Mouse (Mus musculus): ENCODE results near the gene Prkn.

The Prkn gene

GRCm38 (mm10) chr17:11303116-11303515 lies 462.9 kb downstream of the Prkn start:
- DNase-seq = no peak

DNA sequence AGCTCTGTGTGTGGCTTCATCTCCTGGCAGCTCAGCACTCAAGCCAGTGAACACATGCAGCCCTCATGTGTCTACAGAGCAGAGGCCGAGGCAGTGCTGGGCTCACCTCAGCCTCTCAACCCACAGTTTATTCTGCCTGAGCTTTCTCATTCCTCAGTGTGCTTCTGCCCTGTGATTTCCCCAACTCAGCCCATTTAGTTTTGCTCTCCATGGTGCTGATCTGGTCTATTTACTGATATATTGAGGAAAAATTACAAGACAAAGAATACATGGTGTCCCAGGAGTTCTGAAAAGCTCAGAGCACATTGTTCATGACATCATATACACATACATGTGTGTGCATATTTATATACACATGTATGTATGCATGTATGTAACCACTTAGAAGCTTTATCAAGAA lies 469.7 kb downstream of the Prkn start:
- DNase-seq = no peak

- DNase-seq = no peak
These were observed 474.0 kb downstream of the Prkn start for GRCm38 (mm10) chr17:11314163-11314562.

DNA sequence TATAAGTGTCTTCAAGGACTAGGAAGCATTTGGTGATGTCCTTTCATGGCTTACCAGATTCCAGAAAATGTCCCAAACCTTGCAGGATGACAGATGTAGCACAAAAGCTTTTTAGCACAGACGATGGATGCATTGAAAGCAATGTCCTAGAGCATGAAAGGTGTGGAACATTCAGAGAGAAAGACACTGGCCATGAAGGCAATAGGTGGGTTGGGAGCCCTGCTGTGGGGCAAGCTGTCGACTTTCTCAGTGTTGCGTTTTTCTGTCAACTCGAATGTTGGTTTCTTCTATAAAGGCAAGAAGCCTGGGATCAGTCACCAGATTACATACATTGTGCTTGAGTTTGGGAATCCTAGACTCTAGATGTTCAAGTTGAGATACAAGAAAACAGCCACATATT lies 475.5 kb downstream of the Prkn start:
- DNase-seq = no peak

GRCm38 (mm10) chr17:11318946-11319345 lies 478.8 kb downstream of the Prkn start:
- DNase-seq = no peak

- no peak for DNase-seq
These were observed 479.6 kb downstream of the Prkn start for GRCm38 (mm10) chr17:11319666-11320360.

DNA sequence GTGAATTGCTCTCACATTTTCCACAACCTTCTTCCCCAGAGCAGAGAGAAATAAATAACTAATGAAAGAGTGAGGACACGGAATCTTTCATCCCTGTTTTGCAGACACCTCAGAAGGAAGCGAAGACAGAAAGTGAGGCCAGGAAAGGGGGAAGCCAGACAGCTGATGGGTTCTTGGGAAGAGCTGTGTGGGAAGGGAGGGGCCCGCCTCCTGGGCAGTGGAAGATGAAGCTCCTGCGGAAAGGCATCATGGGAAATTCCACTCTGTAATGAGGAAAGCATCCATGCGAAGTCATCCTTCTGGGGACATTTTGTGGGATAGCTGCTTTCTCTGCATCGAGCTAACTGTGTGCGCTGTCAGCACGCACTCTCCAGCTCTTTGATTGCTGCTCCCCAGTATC lies 491.9 kb downstream of the Prkn start:
- no peak for DNase-seq

- DNase-seq = no peak
These were observed 493.6 kb downstream of the Prkn start for GRCm38 (mm10) chr17:11333741-11334140.

- no peak for DNase-seq
These were observed 496.0 kb downstream of the Prkn start for GRCm38 (mm10) chr17:11336156-11336555.

DNA sequence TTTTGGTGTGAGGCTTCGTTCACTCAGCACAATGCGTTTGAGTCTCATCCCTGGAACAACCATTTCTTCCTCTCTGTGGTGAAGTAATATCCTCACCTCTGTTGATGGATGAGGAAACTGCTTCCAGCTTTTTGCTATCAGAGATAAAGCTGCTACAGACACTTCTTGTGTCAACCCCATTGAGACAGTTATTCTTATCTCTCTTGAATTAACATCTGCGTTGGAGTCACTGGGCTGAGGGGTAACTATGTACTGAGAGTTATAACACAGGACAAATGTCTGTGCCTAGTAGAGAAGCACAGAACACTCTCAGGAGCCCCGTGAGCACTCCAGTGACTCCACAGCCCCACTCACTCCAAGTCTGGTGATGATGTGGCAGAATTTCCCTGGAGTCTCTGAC lies 500.2 kb downstream of the Prkn start:
- no peak for DNase-seq

DNA sequence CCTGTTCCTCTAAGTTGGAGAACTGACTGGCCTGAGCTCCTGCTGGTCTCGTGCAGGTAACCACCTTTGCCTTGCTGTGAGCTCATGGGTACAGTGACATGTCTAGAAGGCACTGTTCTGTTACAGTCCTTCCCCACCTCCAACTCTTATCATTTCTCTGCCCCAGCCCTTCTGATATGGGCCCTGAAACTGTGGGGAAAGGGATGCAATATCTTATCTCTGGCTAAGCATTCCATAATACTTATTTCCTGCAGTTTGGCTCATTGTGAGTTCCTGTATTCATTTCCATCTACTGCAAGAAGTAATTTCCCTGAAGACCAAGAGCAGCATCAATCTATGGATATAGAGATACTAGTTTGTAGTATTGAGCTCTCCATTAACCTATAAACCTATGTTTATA lies 506.1 kb downstream of the Prkn start:
- no peak for DNase-seq

GRCm38 (mm10) chr17:11352778-11353552 lies 512.8 kb downstream of the Prkn start:
- no peak for DNase-seq

DNA sequence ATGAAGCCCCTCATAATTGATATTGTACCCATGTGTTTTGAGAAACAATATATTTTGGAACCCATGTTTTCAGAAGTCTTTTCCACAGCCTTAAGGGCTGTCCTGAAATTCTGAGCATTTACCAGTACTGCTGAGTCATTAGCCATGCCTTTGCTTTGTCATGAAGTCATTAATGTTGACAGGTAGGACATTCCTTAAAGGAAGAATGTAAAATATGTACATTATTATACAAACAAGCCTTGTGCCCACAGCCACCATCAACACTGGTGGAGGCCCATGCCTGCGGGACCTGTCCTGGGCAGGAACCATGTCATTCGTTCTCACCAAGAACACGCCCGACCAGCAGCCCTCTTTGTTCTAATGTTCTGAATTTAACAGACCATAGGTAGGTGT lies 513.4 kb downstream of the Prkn start:
- DNase-seq = no peak

DNA sequence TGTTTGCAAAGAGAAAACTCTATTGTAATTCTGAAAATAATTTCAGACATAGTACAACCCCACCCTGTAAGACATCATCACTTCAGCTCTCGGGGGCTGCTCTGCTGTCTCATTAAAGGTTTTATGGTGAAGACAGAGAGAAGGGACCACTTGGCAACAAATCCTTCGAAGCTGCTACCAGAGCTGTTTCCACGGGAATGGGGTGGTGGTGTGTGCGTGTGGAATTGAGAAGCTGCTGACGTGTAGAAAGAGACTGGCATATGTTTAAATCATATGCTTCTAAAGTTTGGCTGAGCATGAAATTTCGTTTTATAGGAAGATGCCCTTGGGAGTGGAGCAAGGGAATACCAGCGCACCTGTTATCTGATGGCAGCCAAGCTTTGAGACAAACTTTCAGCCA lies 514.2 kb downstream of the Prkn start:
- no peak for DNase-seq

DNA sequence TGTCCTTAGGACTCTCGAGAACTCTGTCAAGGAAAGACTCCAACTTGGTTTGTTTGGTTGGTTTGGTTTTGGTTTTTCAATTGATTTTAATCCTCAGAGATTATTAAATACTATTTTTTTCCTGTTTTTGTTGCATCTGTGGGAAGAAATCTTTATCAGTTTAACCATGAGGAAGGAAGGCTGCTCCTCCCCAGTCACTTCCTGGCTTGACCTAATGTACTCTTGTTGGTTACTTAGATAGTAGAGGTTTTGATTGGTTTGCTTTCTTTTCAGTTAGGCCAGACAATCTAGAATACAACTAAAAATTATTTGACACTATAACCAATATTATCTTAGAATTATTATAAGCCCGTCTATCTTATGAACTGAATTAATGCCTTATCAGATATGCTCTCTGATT lies 535.3 kb downstream of the Prkn start:
- DNase-seq = no peak

GRCm38 (mm10) chr17:11383364-11383962 lies 543.3 kb downstream of the Prkn start:
- no peak for DNase-seq

DNA sequence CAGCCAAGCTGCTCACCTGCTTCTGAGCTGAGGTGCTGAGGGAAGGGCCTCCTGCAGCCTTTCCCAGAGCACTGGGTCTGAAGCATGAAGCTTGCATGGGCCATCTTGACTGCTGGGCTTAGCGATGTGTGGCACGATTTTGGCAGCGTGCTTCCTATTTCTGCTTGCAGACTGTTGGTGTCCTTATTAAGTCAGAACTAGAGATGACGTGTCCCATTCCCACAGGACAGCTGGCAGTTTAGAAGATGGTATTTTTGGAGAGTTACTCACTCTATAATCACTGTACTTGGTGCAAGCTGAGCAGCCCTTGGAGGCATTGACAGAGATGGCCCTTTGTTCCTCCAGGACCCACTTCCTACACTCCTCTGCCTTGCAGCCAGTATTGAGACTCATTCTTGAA lies 545.1 kb downstream of the Prkn start:
- no peak for DNase-seq

GRCm38 (mm10) chr17:11392622-11393294 lies 552.6 kb downstream of the Prkn start:
- no peak for DNase-seq

DNA sequence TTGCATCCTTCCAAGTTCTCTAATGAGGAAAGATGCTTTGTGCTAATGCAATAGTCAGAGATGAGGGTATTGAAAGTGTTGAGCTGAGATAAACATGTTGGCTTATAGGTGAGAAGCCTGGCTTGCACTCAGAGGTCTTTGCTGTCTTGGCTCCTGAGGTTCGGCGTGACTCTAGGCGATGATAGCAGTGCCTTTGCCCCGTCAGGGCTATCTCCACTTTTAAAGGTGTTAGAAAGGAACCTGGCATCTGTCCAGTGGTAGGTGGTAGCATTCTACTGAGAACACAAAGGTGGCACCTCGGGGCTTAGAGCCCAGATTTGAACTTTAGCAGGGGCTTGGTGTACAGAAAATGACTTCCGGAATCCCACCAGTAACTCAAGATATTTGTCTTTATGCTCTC lies 554.4 kb downstream of the Prkn start:
- DNase-seq = no peak

- no peak for DNase-seq
These were observed 557.5 kb downstream of the Prkn start for GRCm38 (mm10) chr17:11397678-11398077.

- no peak for DNase-seq
These were observed 562.2 kb downstream of the Prkn start for GRCm38 (mm10) chr17:11402225-11402875.

DNA sequence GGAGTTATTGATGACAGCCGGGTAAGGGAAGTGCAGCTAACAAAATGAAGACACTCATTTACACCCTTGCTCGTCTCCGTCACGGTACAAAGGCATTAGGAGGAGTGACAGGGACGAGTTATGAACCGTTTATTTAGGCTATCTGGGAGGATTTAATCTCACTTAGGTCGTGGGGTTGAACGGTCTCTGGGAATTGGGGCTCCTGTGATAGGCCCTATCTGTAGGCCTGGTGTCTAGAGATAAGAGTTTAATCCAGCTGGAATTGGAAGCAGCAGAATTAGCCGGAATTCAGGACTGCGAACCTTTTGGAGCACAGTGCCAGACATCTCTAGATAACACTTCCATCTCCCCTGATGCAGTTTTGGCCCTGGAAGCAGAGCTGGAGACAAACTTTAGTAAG lies 571.2 kb downstream of the Prkn start:
- no peak for DNase-seq

- DNase-seq = no peak
These were observed 573.5 kb downstream of the Prkn start for GRCm38 (mm10) chr17:11413688-11414087.
